Mouse (Mus musculus): ENCODE data around the gene Smyd3. TPM values are rescaled to one million over a fixed set of nuclear protein-coding genes. Genes with fewer than 3 reads are reported as not detected.

Gene Smyd3
- polyA plus RNA-seq, 1 experiment = 19.9 TPM

DNA sequence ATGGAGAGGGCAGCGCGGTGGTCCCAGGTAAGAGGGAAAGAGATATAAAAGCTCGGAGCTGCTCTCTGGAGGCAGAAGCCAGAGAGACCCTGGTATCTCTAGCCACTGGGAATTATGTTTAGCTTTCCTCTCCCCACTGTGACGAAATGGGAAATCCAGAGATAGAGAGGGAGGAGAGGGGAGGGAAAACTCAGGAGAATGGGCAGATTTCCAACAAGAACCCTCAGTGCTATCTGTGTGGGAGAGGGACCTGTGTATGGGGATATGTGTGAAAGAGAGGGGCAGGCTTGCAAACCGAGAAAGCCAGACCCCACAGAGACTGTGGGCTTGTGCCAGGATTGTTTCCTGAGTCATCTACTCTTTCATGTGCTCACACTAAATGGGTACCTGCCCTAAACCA lies 235.0 kb downstream of the Smyd3 start:
- Histone ChIP-seq H3K4me1 (ENCODE audit: control insufficient read depth, insufficient read depth, low read length) (no peaks in the 10 kb centered on the region), H3K4me3 (ENCODE audit: insufficient read depth, low read length) (no peak overlapping the region), H3K27ac (ENCODE audit: insufficient read depth, low read depth, low read length) (no peak overlapping the region)
- TF ChIP-seq POLR2A (IDR thresholded peaks at IDR 0.05; ENCODE audit: borderline replicate concordance, low read depth, low read length) = no peak
- no peak for TF ChIP-seq CTCF (IDR thresholded peaks at IDR 0.05; ENCODE audit: low read depth, low read length)

DNA sequence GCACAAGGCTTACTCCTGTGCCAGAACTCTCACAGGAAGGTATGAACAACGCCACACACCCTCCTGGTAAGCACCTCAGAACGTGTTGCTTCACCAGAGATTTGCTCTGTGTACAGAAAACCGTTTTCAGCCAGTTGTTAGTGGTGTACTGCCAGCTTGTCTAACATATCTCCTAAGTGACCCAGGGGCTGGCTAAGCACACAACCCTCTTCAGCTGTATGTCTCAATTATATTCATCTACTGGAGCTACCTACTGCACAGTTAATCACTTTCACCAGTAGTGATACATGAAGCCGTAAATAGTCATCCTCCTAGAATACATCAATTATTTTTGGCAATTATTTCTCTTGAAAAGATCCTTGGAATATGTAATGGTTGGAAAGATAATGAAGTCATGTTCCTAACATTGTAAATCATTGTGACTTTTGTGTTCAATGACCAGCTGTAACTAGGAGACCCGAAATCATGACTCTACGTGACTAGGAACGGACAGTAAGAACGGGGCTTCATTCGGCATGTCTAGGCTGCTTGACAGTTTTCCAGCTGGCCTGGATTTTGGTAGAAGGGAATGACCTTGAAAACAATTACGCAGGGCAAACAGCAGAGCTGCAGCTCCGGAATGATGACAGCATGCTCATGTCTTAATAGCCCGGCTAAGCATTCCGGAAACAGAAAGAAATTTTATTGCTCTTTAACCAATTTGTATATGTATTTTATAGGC lies 236.3 kb downstream of the Smyd3 start:
- H3K4me1 ChIP-seq (ENCODE audit: control insufficient read depth, insufficient read depth, low read length) = no peaks in the 10 kb centered on the region
- no peak for TF ChIP-seq POLR2A (IDR thresholded peaks at IDR 0.05; ENCODE audit: borderline replicate concordance, low read depth, low read length)
- no peak for TF ChIP-seq CTCF (IDR thresholded peaks at IDR 0.05; ENCODE audit: low read depth, low read length)
- H3K4me3 ChIP-seq (ENCODE audit: insufficient read depth, low read length) = no peak overlapping the region
- no peak overlapping the region for H3K27ac ChIP-seq (ENCODE audit: insufficient read depth, low read depth, low read length)

DNA sequence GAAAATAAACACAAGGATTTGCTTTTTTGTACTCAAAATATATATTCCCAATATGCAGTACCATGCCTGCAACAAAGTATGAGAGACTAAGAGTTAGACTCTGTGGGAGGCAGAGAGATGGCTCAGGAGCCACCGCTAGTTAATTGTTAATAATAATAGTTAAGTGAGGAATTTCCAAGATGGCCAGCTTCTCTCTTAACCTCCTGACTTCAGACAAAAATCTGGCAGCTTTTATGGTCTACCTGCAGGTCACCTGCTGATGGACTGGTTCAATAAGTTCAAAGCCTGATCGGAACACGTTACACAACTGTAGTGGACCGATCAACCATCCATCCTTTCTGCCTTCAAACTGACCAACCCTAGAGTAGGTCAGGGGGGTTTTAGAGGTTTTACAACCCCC lies 238.7 kb downstream of the Smyd3 start:
- H3K4me3 ChIP-seq (ENCODE audit: insufficient read depth, low read length) = no peak overlapping the region
- TF ChIP-seq CTCF (IDR thresholded peaks at IDR 0.05; ENCODE audit: low read depth, low read length) (no peak), POLR2A (IDR thresholded peaks at IDR 0.05; ENCODE audit: borderline replicate concordance, low read depth, low read length) (no peak)
- H3K4me1 ChIP-seq (ENCODE audit: control insufficient read depth, insufficient read depth, low read length) = no peaks in the 10 kb centered on the region
- H3K27ac ChIP-seq (ENCODE audit: insufficient read depth, low read depth, low read length) = no peak overlapping the region

DNA sequence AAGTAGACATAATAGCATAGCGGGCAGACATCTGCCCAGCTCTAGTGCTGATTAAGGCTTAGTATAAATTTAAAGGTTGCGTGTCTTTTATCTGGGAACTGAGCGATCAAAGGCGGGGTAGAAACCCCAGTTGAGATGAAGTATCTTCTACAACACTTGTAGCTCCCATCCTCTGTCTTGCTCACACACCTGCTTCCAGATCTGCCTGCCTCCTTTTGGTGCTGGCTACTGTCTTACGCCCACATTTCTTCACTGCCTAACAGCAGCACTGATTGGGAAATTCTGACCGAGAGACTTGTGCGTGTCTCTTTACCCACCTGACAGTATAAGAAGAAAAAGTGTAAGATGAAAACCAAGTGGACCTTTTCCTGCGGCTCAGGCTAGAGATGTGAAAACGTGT lies 240.5 kb downstream of the Smyd3 start:
- no peak overlapping the region for H3K27ac ChIP-seq (ENCODE audit: insufficient read depth, low read depth, low read length)
- no peak for TF ChIP-seq POLR2A (IDR thresholded peaks at IDR 0.05; ENCODE audit: borderline replicate concordance, low read depth, low read length)
- no peak for TF ChIP-seq CTCF (IDR thresholded peaks at IDR 0.05; ENCODE audit: low read depth, low read length)
- H3K4me3 ChIP-seq (ENCODE audit: insufficient read depth, low read length) = no peak overlapping the region
- no peaks in the 10 kb centered on the region for H3K4me1 ChIP-seq (ENCODE audit: control insufficient read depth, insufficient read depth, low read length)

DNA sequence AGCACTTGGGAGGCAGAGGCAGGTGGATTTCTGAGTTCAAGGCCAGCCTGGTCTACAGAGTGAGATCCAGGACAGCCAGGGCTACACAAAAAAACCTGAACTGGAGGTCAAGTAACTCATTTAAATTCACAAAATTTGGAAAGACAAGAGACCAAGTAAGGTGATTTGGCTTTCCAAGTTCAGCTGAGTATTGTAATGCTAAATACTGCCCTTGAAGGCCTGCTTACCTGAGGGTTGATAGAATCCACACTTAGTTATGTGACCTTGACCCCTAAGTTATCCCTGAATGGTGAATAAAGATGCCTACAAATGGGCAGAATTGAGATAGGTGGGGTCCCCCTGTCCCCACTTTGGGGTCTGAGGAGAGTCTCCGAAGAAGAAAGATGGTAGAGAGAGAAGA lies 241.0 kb downstream of the Smyd3 start:
- no peak for TF ChIP-seq POLR2A (IDR thresholded peaks at IDR 0.05; ENCODE audit: borderline replicate concordance, low read depth, low read length)
- TF ChIP-seq CTCF (IDR thresholded peaks at IDR 0.05; ENCODE audit: low read depth, low read length) = no peak
- no peak overlapping the region for H3K27ac ChIP-seq (ENCODE audit: insufficient read depth, low read depth, low read length)
- H3K4me3 ChIP-seq (ENCODE audit: insufficient read depth, low read length) = no peak overlapping the region
- H3K4me1 ChIP-seq (ENCODE audit: control insufficient read depth, insufficient read depth, low read length) = no peaks in the 10 kb centered on the region

DNA sequence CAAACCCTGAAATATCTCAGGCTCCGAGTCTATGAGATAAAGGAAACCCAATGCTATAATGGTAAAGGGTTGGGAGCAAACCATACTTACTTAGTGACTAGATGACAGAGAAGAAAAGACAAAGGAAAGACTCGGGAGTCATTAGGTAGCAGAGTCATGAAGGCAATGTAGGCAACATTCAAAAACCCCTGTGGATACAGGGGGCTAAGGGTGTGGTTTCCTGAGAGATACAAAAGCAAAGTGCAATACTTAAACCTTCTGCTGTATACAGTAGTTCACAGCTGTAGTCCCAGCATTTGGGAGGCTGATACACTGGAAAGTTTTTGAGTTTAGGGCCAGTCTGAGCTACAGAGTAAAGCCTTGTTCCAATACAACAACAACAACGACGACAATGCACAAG lies 244.9 kb downstream of the Smyd3 start:
- Histone ChIP-seq H3K27ac (ENCODE audit: insufficient read depth, low read depth, low read length) (no peak overlapping the region), H3K4me3 (ENCODE audit: insufficient read depth, low read length) (no peak overlapping the region), H3K4me1 (ENCODE audit: control insufficient read depth, insufficient read depth, low read length) (no peaks in the 10 kb centered on the region)
- no peak for TF ChIP-seq POLR2A (IDR thresholded peaks at IDR 0.05; ENCODE audit: borderline replicate concordance, low read depth, low read length)
- no peak for TF ChIP-seq CTCF (IDR thresholded peaks at IDR 0.05; ENCODE audit: low read depth, low read length)

DNA sequence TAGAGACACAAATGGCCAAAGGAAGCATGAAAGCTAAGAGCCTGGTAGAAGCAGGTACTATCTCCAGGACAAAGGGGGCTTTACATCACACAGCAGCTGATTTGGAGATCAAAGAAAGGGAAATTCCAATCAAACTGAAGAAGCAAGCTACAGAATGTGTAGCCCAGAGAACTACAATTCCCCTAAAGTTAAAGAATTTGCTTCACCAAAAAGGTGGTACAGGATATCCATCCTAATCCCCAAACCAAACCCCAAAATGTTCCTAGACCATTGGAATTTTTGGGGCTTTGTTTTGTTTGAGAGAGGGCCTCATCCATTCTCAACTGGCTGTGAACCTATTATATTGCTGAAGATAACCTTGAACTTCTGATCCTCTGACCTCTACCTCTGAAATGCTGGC lies 245.5 kb downstream of the Smyd3 start:
- Histone ChIP-seq H3K27ac (ENCODE audit: insufficient read depth, low read depth, low read length) (no peak overlapping the region), H3K4me3 (ENCODE audit: insufficient read depth, low read length) (no peak overlapping the region), H3K4me1 (ENCODE audit: control insufficient read depth, insufficient read depth, low read length) (no peaks in the 10 kb centered on the region)
- no peak for TF ChIP-seq POLR2A (IDR thresholded peaks at IDR 0.05; ENCODE audit: borderline replicate concordance, low read depth, low read length)
- TF ChIP-seq CTCF (IDR thresholded peaks at IDR 0.05; ENCODE audit: low read depth, low read length) = no peak

DNA sequence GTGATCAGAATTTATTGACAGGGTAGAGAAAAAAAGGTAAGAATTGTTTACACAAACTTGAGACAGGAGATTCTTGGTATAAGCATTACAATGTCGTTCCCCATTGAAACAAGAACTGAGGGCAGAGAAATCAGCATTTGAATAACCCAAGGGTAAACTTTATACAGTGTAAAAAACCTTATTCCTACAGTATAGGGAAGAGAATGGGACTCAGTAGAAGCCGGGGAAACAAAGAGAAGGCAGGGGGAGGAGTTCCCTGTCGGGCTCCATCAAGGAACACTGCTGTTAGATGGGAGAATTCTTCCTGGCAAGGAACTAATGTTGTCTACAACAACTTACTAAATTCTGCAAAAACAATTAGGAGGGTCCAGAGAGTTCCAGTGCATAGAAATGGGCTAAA lies 250.9 kb downstream of the Smyd3 start:
- H3K4me3 ChIP-seq (ENCODE audit: insufficient read depth, low read length) = no peak overlapping the region

DNA sequence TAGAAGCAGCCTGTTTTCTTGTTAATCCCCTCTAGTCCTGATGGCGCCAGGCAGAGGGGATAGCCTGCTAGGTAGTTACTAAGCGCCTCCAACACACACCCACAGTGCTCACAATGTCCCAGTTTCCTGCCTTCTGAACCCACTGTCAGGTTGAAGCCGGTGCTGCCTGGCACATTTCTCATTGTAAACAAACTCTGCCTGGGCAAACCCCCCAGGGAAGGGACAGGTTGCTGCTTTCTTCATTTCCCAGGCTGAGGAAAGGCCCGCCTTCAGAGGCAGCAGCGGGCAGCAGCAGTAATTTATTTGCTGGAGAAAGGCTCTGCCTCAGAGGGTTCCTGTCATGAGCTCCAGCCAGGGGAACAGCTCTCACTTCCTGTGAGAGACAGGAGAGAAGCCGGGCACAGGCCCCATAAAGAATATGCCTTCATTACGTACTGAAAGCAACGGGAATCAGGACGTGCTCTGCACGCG lies 256.3 kb downstream of the Smyd3 start:
- Histone ChIP-seq H3K4me3 (ENCODE audit: insufficient read depth, low read length) (no peak overlapping the region), H3K4me1 (ENCODE audit: control insufficient read depth, insufficient read depth, low read length) (no peaks in the 10 kb centered on the region), H3K27ac (ENCODE audit: insufficient read depth, low read depth, low read length) (no peak overlapping the region)
- no peak for TF ChIP-seq POLR2A (IDR thresholded peaks at IDR 0.05; ENCODE audit: borderline replicate concordance, low read depth, low read length)
- no peak for TF ChIP-seq CTCF (IDR thresholded peaks at IDR 0.05; ENCODE audit: low read depth, low read length)

More for the DNA sequence above, 250.9 kb downstream of the Smyd3 start:
- H3K27ac ChIP-seq (ENCODE audit: insufficient read depth, low read depth, low read length) = no peak overlapping the region
- H3K4me1 ChIP-seq (ENCODE audit: control insufficient read depth, insufficient read depth, low read length) = no peaks in the 10 kb centered on the region
- TF ChIP-seq CTCF (IDR thresholded peaks at IDR 0.05; ENCODE audit: low read depth, low read length) = no peak
- no peak for TF ChIP-seq POLR2A (IDR thresholded peaks at IDR 0.05; ENCODE audit: borderline replicate concordance, low read depth, low read length)

DNA sequence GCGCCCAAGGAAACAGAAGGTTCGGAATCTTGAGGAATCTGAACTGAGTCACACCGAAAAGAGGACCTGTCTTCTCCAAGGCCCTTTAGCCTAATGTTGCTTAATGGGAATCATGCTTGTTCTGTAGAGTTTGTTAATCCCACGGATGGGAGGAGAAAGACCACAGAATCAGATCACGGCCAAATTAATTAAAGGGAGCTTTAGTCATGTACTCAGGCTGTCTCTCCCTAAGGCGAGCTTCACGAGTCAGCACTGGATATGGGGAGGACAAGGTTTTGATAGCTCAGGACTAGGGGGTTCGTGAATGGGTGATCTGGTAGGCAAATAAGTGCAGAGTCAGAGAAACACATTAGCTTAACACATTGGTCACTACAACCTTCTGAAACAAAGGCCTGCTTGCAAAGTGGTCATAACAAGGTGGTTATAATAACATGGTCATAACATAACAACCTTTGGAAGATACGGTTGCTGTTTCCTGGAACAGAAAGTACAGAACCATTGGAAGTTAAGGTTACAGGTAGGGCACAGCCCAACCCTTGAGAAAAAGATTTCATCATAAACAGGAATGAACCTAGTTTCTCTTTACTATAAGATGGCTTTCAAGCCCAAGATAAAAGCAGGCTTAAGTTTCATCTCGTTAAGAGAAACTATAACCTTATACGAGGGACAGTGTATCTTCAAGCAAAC lies 261.9 kb downstream of the Smyd3 start:
- TF ChIP-seq POLR2A (IDR thresholded peaks at IDR 0.05; ENCODE audit: borderline replicate concordance, low read depth, low read length) (no peak), CTCF (IDR thresholded peaks at IDR 0.05; ENCODE audit: low read depth, low read length) (no peak)
- no peaks in the 10 kb centered on the region for H3K4me1 ChIP-seq (ENCODE audit: control insufficient read depth, insufficient read depth, low read length)

More for the DNA sequence above, 261.9 kb downstream of the Smyd3 start:
- Histone ChIP-seq H3K27ac (ENCODE audit: insufficient read depth, low read depth, low read length) (no peak overlapping the region), H3K4me3 (ENCODE audit: insufficient read depth, low read length) (no peak overlapping the region)

Data from bone marrow macrophage, adult 2 months (primary cell).